Mouse (Mus musculus) frontal cortex, adult 2 months (tissue): ENCODE measurements around the gene Fam131b. TPM values are rescaled to one million over a fixed set of nuclear protein-coding genes. Genes with fewer than 3 reads are reported as not detected.

Experiments
- polyA plus RNA-seq: library from polyadenylated mRNA; depleted of rRNA; stranded (reverse); fragments of >200 nt; gene quantifications from 2 replicates; pipeline ENCODE4 v1.2.3, GENCODE M21; 2012; rRNA removed

Gene Fam131b
- polyA plus RNA-seq, 1 experiment, result 85.7 TPM

Other genes with a start within 250 kb of the Fam131b start
- not detected in 2 replicates for gene Tas2r139, start 183.7 kb downstream of the Fam131b start, polyA plus RNA-seq
- not detected in 2 replicates for gene Tas2r144, start 109.3 kb downstream of the Fam131b start, polyA plus RNA-seq
- 25.6 and 25.7 TPM in 2 replicates for gene Gstk1, start 78.7 kb downstream of the Fam131b start, polyA plus RNA-seq
- not detected in 2 replicates for gene Tmem139, start 62.7 kb downstream of the Fam131b start, polyA plus RNA-seq
- gene Casp2, start 59.7 kb downstream of the Fam131b start, polyA plus RNA-seq, result 29.1 and 30.8 TPM in 2 replicates
- gene Clcn1, start 38.0 kb downstream of the Fam131b start, polyA plus RNA-seq, result 9.0 and 9.1 TPM in 2 replicates
- 59.7 and 69.8 TPM in 2 replicates for gene Zyx, start 25.0 kb upstream of the Fam131b start, polyA plus RNA-seq
- gene Epha1, start 48.6 kb upstream of the Fam131b start, polyA plus RNA-seq, result 0.23 and 0.52 TPM in 2 replicates
- gene Tas2r143, start 75.6 kb upstream of the Fam131b start, polyA plus RNA-seq, result 0.17 and 0.18 TPM in 2 replicates
- gene Tas2r135, start 80.8 kb upstream of the Fam131b start, polyA plus RNA-seq, result 0.08 and 0.14 TPM in 2 replicates
- gene Tas2r126, start 109.9 kb upstream of the Fam131b start, polyA plus RNA-seq, result not detected in 2 replicates
- gene Olfr458, start 140.6 kb upstream of the Fam131b start, polyA plus RNA-seq, result not detected in 2 replicates
- gene Olfr457, start 151.7 kb upstream of the Fam131b start, polyA plus RNA-seq, result not detected in 2 replicates
- gene Olfr456, start 162.6 kb upstream of the Fam131b start, polyA plus RNA-seq, result not detected in 2 replicates
- not detected in 2 replicates for gene Olfr455, start 222.9 kb upstream of the Fam131b start, polyA plus RNA-seq